ENCODE assay signal across 7 mouse cellular contexts in genomic region chr4:114665684-114666083, GRCm38 (mm10).
DNase-seq lines count a peak whose midpoint lies in the region; ATAC-seq and TF ChIP-seq lines count a peak whose summit lies in the region.

No protein-coding gene starts in this region.

- ATAC-seq in embryonic facial prominence, embryonic 13.5 days (ENCODE audit: insufficient number of reproducible peaks, insufficient read depth, low FRiP score, low TSS enrichment, low read depth): peak; percentile 38; the same call in 1 of the 2 replicates
- ATAC-seq in limb, embryonic 11.5 days (ENCODE audit: insufficient number of reproducible peaks, low FRiP score, low TSS enrichment, low read depth): peak; percentile 79; the same call in 1 of the 2 replicates
- ATAC-seq in midbrain, embryonic 14.5 days (ENCODE audit: low FRiP score, low TSS enrichment): peak; percentile 77

- no peak; the same call in 1 of the 2 replicates for TF ChIP-seq CTCF in heart, adult 2 months (IDR thresholded peaks at IDR 0.05)
- peak; percentile 94 for TF ChIP-seq CTCF in kidney, adult 2 months (conservative IDR thresholded peaks at IDR 0.05; ENCODE audit: insufficient read depth, insufficient read length, low read depth, low read length)

- no peaks in the 10 kb centered on the region for H3K9me3 ChIP-seq in embryonic facial prominence, embryonic 13.5 days
- no peaks in the 10 kb centered on the region for H3K9me3 ChIP-seq in limb, embryonic 11.5 days (ENCODE audit: control insufficient read depth, low read length)
- no peaks in the 10 kb centered on the region for H3K9me3 ChIP-seq in midbrain, embryonic 14.5 days (ENCODE audit: control insufficient read depth, low read length)

- H3K36me3 ChIP-seq in embryonic facial prominence, embryonic 13.5 days: no peaks in the 10 kb centered on the region
- H3K36me3 ChIP-seq in heart, adult 2 months (ENCODE audit: control insufficient read depth, insufficient read depth, low read length): no peaks in the 10 kb centered on the region
- no peaks in the 10 kb centered on the region for H3K36me3 ChIP-seq in kidney, adult 2 months (ENCODE audit: control insufficient read depth, insufficient read depth, low read length)
- no peaks in the 10 kb centered on the region for H3K36me3 ChIP-seq in limb, embryonic 11.5 days (ENCODE audit: control insufficient read depth, insufficient read depth, low read length)
- no peaks in the 10 kb centered on the region for H3K36me3 ChIP-seq in midbrain, embryonic 14.5 days (ENCODE audit: control insufficient read depth, insufficient read depth, low read length)

- no peak overlapping the region for H3K9ac ChIP-seq in embryonic facial prominence, embryonic 13.5 days
- H3K9ac ChIP-seq in heart, adult 2 months (ENCODE audit: low read depth, low read length): no peak overlapping the region
- no peak overlapping the region for H3K9ac ChIP-seq in limb, embryonic 11.5 days (ENCODE audit: low read length)
- no peak overlapping the region for H3K9ac ChIP-seq in midbrain, embryonic 14.5 days (replicated peaks; ENCODE audit: low read length)

- 2% methylated on average over 14 of the region's 14 CpGs for WGBS in embryonic facial prominence, embryonic 13.5 days
- WGBS in heart, adult 2 months: 5% methylated on average over 14 of the region's 14 CpGs
- WGBS in kidney, adult 2 months: 7% methylated on average over 14 of the region's 14 CpGs
- 2% methylated on average over 14 of the region's 14 CpGs for WGBS in limb, embryonic 11.5 days
- 3% methylated on average over 14 of the region's 14 CpGs for whole genome bisulfite sequencing in midbrain, embryonic 14.5 days

- intact Hi-C loops in heart, adult 2 months (cut with DNase I): loop anchor here (1.0 to 5.0 kb wide), 2 partner anchors 247 to 282 kb away; no protein-coding TSS in a partner anchor

- H3K79me2 ChIP-seq in heart, adult 2 months (replicated peaks; ENCODE audit: control insufficient read depth, insufficient read depth, low read length): no peaks in the 10 kb centered on the region

- H3K4me2 ChIP-seq in embryonic facial prominence, embryonic 13.5 days: peak overlapping the region; percentile 59
- no peak overlapping the region for H3K4me2 ChIP-seq in limb, embryonic 11.5 days (ENCODE audit: low read depth, severe bottlenecking)
- peak overlapping the region; percentile 54 for H3K4me2 ChIP-seq in midbrain, embryonic 14.5 days (ENCODE audit: low read length)

- TF ChIP-seq POLR2A in heart, adult 2 months (IDR thresholded peaks at IDR 0.05; ENCODE audit: insufficient read depth, low read depth, low read length): no peak
- TF ChIP-seq POLR2A in kidney, adult 2 months (IDR thresholded peaks at IDR 0.05; ENCODE audit: low read depth, low read length): no peak

- TF ChIP-seq EP300 in heart, adult 2 months (IDR thresholded peaks at IDR 0.05; ENCODE audit: insufficient read depth, low read depth, low read length): peak; percentile 58; the same call in 1 of the 2 replicates

- H3K4me1 ChIP-seq in embryonic facial prominence, embryonic 13.5 days: peaks cover 19% of the 10 kb centered on the region
- H3K4me1 ChIP-seq in heart, adult 2 months (ENCODE audit: control insufficient read depth, insufficient read depth, low read length): no peaks in the 10 kb centered on the region
- no peaks in the 10 kb centered on the region for H3K4me1 ChIP-seq in kidney, adult 2 months (ENCODE audit: control insufficient read depth, insufficient read depth, low read length)
- H3K4me1 ChIP-seq in limb, embryonic 11.5 days (ENCODE audit: control insufficient read depth, insufficient read depth, low read length): peaks cover 6% of the 10 kb centered on the region
- H3K4me1 ChIP-seq in midbrain, embryonic 14.5 days (ENCODE audit: control insufficient read depth, insufficient read depth, low read length): peaks cover 13% of the 10 kb centered on the region

- H3K27me3 ChIP-seq in embryonic facial prominence, embryonic 13.5 days: peaks cover 89% of the 10 kb centered on the region
- H3K27me3 ChIP-seq in heart, adult 2 months (ENCODE audit: control insufficient read depth, insufficient read depth, low read length): peaks cover 6% of the 10 kb centered on the region
- H3K27me3 ChIP-seq in kidney, adult 2 months (replicated peaks; ENCODE audit: control insufficient read depth, insufficient read depth, low read length): peaks cover 2% of the 10 kb centered on the region; the same call in 1 of the 2 replicates
- H3K27me3 ChIP-seq in limb, embryonic 11.5 days (ENCODE audit: control insufficient read depth, insufficient read depth, low read length): peaks cover 67% of the 10 kb centered on the region
- H3K27me3 ChIP-seq in midbrain, embryonic 14.5 days (ENCODE audit: control insufficient read depth, insufficient read depth, low read length): peaks cover 32% of the 10 kb centered on the region

- DNase-seq in adrenal gland, postnatal 4 days (ENCODE audit: low spot score in 2 of 2): peak; percentile 62 to 71
- DNase-seq in heart, adult 2 months: peak; percentile 75 to 79
- DNase-seq in kidney, adult 2 months: peak; percentile 85
- DNase-seq in limb, embryonic 11.5 days (ENCODE audit: low spot score): peak; percentile 94
- DNase-seq in midbrain, embryonic 14.5 days: peak; percentile 93
- DNase-seq in spleen, adult 18-20 months: peak; percentile 22 to 62

- peak overlapping the region; percentile 27 for H3K4me3 ChIP-seq in embryonic facial prominence, embryonic 13.5 days
- no peak overlapping the region for H3K4me3 ChIP-seq in heart, adult 2 months
- H3K4me3 ChIP-seq in kidney, adult 2 months (ENCODE audit: insufficient read depth, low read depth, low read length): no peak overlapping the region
- no peak overlapping the region for H3K4me3 ChIP-seq in limb, embryonic 11.5 days (ENCODE audit: low read depth, low read length)
- H3K4me3 ChIP-seq in midbrain, embryonic 14.5 days (replicated peaks; ENCODE audit: low read depth, low read length): no peak overlapping the region

- H3K27ac ChIP-seq in embryonic facial prominence, embryonic 13.5 days: no peak overlapping the region
- no peak overlapping the region for H3K27ac ChIP-seq in heart, adult 2 months
- no peak overlapping the region for H3K27ac ChIP-seq in kidney, adult 2 months (ENCODE audit: insufficient read depth, low read depth, low read length)
- no peak overlapping the region for H3K27ac ChIP-seq in limb, embryonic 11.5 days (replicated peaks; ENCODE audit: low read depth, low read length)
- H3K27ac ChIP-seq in midbrain, embryonic 14.5 days (replicated peaks; ENCODE audit: low read depth, low read length): no peak overlapping the region

Comparison
In these comparisons a context has a peak if more than half of its experiments do, and no peak if none do; other contexts are left out.
1. DNase-seq: peak in every context shown above with its lines; median percentile 94 in limb, embryonic 11.5 days; 93 in midbrain, embryonic 14.5 days; 85 in kidney, adult 2 months; 77 in heart, adult 2 months; 66 in adrenal gland, postnatal 4 days; 42 in spleen, adult 18-20 months.